Mouse (Mus musculus) embryonic fibroblast, embryonic 13.5 days (primary cell): ENCODE measurements at regions not wholly inside any gene's neighbourhood (a gene's known extent, or its start where the extent isn't known, plus 50 kb on each side); places are given as distances from the start of the nearest gene placed in this dataset.

ENCODE experiments used
- CTCF ChIP-seq: IDR thresholded peaks from 2 replicates; pipeline ENCODE4 v1.5.1; 2011; ENCODE audit warnings: mild to moderate bottlenecking, control low read depth, low read length, moderate library complexity, borderline replicate concordance; ENCODE audit not compliant: insufficient read depth
- POLR2A ChIP-seq: IDR thresholded peaks from 2 replicates; pipeline ENCODE4 v1.6.1; 2011; ENCODE audit warnings: low read depth, mild to moderate bottlenecking, control low read depth, low read length, moderate library complexity

GRCm38 (mm10) chr17:88370676-88371075 is 69.8 kb upstream of the Foxn2 start:
- TF ChIP-seq CTCF (no peak), POLR2A (no peak)
